Mouse (Mus musculus): Measurements from ENCODE around the gene Snap29.

Snap29 gene

DNA sequence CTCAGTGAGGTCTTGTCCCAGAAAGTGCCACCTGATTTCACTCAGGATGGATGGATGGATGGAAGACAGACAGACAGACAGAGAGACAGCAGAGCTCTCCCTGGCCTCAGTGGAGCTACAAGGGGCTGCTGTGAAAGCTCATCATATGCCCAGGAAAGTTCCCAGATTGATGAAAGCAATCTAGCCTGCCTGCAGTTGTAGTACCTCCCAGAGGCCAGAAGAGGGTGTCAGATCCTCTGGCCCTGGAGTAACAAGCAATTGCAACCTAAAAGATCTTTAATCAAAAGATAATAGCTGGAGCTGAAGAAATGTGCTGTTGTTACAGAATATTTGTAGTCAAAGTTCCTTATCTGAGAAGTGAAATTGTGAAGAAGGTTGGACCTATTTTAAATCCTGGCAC lies 68.3 kb downstream of the Snap29 start:
- no peak for DNase-seq (ENCODE audit: low spot score)

DNA sequence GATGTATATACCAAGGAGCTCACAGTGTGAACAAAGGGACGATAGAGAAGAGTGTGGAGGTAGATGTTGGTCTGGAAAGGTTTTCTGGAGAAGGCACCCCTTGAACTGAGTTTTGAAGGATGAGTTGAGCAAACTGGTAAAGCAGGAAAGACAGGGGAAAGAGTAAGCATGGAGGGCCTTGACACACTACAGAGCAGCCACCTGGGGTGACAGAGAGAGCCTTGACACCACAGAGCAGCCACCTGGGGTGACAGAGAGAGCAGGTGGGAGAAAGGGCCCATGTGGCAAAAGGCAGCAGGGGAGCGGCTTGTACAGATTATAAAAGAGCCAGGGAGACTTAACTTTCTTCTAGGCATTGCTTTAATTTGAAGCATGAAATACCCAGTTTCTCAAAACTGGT lies 69.0 kb downstream of the Snap29 start:
- DNase-seq (ENCODE audit: low spot score) = no peak

DNA sequence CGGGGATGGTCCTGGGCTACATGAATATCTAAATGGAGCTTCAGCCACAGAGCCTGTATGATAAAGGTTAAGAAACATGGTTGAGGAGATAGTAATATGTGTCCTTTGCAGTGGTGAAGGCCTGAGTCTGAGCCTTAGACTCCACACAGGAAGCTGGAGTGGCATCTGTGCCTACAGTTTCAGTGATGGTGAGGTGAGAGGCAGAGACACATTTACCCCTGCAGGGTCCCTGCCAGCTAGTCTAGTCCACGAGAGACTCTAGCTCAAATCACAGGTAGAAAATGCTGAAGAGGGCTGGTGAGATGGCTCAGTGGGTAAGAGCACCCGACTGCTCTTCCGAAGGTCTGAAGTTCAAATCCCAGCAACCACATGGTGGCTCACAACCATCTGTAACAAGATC lies 69.5 kb downstream of the Snap29 start:
- DNase-seq (ENCODE audit: low spot score) = no peak

DNA sequence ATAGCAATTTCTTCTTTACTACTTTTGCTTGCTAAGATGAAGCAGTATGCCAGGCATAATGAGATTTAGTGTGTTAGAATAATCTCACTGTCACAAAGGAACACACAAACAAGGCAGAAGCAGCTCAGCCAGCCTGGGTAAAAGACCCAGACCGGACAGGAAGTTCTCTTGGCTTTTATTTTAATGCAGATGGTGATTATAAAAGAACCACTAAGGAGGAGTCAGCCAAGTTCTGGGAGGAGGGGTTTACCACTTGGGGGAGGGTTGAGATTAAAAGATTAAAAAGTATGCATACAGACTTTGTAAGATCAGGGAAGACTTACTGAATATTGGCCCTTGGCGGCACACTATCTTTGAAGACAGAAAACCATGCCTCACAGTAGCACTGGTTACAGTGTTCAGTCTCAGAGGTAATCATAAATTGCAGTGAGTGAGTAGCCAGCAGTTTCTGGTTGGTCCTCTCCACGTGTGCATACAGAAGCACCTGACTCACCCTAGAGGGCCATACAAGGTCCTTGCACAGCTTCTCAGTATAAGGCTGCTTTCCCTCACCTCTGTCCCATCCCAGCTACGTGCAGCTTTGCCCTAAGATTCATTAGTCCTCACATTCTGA lies 72.7 kb downstream of the Snap29 start:
- DNase-seq (ENCODE audit: low spot score) = no peak

All from layer of hippocampus, adult 9-10 months (tissue).